Mouse (Mus musculus) liver, adult (tissue): ENCODE results near the gene Lancl3.
"Not testable (repeated sequence)": the region's sequence is repeated elsewhere in the genome, so short reads cannot be mapped to it uniquely, and the experiment has no call there.

Experiments used
- GATA4 ChIP-seq: IDR thresholded peaks from 2 replicates; pipeline ENCODE4 v1.6.1; 2014; ENCODE audit warnings: mild to moderate bottlenecking, low read length; ENCODE audit not compliant: insufficient replicate concordance

The Lancl3 gene

GRCm38 (mm10) chrX:9244603-9245336 is 45.1 kb downstream of the Lancl3 start:
- no peak for TF ChIP-seq GATA4

DNA sequence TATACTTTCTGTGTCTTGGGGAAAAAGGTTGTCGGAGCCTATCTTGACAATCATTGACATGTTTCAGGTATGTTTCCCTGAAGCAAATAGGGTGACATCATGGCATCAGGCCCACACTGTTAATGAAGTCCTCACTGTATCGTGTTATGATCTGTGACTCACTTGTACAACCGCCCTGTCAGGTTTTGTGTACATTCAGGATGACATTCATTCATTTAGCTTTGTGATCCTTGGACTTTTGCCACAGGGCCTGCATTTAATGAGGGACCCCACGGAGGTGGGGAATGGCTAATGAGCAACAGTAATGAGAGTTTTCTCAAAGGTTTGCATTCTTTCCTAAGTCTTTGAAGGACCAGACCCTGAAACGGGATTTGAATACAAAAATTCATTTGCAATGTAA is 49.2 kb downstream of the Lancl3 start:
- TF ChIP-seq GATA4 = no peak

DNA sequence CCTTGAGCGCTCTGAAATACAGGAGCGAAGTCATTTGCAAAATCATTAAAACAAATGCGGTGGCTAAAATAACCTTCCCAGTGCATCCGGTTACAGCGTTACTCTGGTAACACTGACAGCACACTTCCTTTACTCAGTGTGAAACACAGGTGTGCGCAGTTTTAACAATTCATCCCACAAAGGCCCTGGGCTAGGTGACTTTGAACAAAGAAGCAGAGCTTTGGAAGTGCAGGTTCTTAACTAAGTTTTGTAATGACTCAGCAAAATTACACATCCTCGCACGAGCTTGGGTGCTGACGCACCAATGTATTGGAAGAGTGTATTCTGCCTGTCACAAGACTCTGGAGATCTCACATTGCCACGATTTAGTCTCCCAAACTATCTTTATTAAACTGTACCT is 54.3 kb downstream of the Lancl3 start:
- TF ChIP-seq GATA4 = no peak

DNA sequence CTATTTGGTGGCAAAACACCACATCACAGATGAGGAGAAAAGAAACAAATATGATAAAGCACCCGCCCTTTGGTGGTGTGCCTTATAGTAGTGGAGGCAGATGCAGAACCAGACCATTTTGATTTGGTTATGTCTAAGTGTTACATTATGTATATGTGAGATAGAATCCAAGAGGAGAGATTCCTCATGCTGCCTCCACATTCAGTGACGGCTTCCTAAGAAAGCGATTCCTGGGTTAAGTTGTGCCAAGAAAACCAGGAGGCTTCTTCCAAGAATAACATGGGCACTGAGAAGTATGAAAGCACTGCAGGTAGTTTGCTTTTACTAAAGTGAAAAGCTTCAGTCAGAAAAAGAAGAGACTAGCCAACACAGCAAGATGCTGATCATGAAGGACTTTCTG is 55.2 kb downstream of the Lancl3 start:
- no peak for TF ChIP-seq GATA4

DNA sequence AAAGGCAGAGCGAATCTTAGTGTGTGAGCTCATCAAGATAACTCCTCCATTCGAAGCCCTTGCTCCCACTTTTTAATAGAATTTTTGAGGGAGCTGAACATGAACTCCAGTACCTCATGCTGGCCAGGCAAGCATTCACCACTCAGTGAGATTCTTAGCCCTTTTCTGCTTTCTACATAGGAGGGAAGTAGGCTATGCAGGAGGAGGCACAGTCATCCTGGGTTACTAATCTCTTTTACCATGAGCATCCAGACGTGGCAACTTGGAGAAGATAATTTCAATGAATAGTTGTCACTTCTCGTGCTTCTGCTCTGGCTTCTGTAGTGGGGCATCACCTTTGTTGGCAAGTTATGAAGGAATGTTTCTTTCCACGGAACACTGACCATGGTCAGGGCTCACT is 57.1 kb downstream of the Lancl3 start, which contains the start of gene Gm14862:
TSS of gene Gm14862 (minus strand) at position 134 of the 400 bp plus-strand sequence.
- TF ChIP-seq GATA4 = no peak

DNA sequence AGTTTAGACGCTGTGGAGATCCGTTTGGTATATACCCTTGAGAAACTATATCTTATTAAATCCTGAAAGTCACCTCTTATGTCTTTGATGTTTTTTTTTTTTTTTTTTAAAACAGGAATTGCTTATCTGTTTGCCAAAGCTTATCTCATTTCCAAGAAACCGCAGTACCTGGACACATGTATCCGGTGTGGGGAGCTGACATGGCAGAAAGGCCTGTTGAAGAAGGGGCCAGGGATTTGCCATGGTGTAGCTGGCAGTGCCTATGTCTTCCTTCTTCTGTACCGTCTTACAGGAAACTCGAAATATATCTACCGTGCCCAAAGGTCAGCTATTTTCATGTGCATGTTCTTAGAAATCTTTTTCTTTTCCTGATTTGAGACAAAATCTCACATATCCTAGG is 58.1 kb downstream of the Lancl3 start:
- no peak for TF ChIP-seq GATA4

DNA sequence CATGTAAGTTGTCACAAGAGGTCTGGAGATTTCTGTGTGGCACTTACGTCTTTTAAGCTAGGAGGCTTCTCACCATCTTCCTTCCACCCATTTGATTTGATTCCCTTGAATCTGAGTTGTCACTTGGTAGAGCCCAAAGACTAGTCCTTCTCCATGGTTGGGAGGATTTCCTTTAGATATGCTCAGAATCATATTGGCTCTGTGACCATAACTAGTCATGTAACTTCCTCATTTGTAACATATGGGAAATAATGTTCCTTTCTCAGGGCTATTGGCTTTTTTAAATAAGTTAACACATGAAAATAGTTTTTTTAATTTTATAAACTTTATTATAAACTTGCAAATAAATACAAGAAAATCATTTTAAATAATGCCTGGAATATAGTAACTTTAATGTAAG is 59.6 kb downstream of the Lancl3 start:
- TF ChIP-seq GATA4 = no peak

DNA sequence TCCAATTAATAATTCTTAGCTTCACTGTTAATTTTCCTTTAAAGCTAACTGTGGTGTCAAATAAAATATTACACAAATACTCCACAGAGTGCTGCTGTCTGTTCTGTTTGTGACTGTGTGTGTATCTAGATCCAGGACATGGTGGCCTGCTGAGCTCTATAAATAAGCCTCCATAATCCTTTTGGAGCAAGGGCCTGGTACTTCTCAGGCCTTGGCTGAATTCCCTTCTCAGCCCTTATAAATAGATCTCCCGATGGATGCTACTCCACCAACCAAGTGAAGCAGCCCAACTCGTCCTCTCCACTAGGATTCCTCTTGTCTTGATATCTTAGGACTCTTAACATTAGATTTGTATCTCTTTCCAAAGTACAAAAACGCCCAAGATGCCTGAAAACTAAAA is 71.4 kb downstream of the Lancl3 start:
- no peak for TF ChIP-seq GATA4

- TF ChIP-seq GATA4 = no peak
Observed at GRCm38 (mm10) chrX:9271947-9272459, 72.3 kb downstream of the Lancl3 start.

DNA sequence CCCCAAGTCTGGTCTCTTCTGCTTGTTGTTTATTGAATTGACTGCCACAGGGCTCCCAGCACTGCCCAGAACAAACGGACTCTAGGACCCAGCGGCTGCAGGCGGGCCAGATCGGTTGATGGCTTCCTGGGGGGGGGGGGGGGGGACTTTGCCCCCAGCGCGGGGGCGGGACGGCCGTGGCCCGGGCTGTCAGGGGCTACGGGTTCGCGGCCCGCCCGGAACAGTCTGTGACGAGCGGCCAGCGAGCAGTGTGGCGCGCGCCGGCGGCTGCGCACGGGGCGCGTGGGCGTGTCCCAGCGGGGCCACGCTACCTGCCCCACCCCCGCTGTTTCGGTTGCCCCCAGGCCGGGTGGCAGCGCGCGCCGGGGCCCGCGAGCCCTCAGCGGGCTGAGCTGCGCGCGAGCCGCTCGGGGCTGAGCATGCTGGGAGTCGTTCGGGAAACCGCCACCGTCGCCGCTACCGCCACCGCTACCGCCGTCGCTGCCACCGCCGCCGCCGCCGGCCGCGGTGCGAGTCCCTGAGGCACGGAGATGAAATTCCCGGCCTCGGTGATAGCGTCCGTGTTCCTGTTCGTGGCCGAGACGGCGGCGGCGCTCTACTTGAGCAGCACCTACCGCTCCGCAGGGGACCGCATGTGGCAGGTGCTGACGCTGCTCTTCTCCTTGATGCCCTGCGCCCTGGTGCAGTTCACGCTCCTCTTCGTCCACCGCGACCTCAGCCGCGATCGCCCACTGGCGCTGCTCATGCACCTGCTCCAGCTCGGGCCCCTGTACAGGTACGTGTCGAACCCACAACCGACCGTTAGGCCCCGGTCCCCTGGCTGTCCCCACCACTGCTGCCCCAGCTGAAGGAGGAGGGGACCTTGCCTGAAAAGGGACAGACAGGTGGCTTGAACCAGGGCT is 73.0 kb downstream of the Lancl3 start, which contains the start of gene Xk:
TSS of gene Xk (plus strand) at position 297 of the 902 bp plus-strand sequence.
- TF ChIP-seq GATA4 = no peak

- TF ChIP-seq GATA4 = no peak
Observed at GRCm38 (mm10) chrX:9273377-9274002, 73.8 kb downstream of the Lancl3 start.

GRCm38 (mm10) chrX:9274321-9274720 is 74.6 kb downstream of the Lancl3 start:
- no peak for TF ChIP-seq GATA4

- TF ChIP-seq GATA4 = not testable (repeated sequence)
Observed at GRCm38 (mm10) chrX:9283464-9283863, 83.8 kb downstream of the Lancl3 start, which contains the start of gene H2al1m. H2al1m (plus strand) TSS chrX:9283764.

DNA sequence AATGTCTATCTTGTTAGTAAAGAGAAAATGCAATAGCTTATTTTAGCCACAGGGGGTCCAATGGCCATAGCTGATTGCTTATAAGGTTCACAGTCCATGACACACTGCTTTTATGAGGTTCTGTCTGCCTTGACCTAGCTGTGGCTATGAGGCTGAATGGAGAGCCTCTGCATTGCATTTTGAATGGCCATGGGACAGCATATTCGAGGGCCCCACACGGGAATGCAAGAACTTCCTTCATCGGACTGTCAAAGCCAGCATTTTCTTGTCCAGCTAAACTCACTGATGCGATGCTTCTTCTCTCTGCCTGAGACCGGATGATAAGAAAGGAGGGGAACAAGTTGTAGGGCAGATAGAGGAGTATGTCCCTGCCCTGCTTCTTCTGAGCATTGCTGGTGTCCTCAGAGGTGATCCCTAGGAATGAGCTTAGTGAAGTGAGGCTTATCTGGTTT is 98.7 kb downstream of the Lancl3 start:
- no peak for TF ChIP-seq GATA4

- TF ChIP-seq GATA4 = no peak
Observed at GRCm38 (mm10) chrX:9302791-9303190, 103.1 kb downstream of the Lancl3 start.
